Mouse (Mus musculus) hindbrain, postnatal 0 days (tissue): ENCODE data around the gene Zic2. TPM values are rescaled to one million over a fixed set of nuclear protein-coding genes. Genes with fewer than 3 reads are reported as not detected.

Experiments used
- ATAC-seq: fragments of 200-750 bp; cut with Nextera tagmentation; 2 replicates; pipeline ENCODE4 v1.8.0; 2017; ENCODE audit warnings: mild to moderate bottlenecking, moderate TSS enrichment, moderate library complexity
- DNase-seq: peaks from one replicate; pipeline ENCODE4 v3.0.0-alpha.2; 2015; ENCODE audit warnings: low spot score
- H3K27ac ChIP-seq: fragments of 300-500 bp; sonication (generic); 2 replicates; pipeline ENCODE4 v1.5.1; 2014; ENCODE audit warnings: mild to moderate bottlenecking
- H3K27me3 ChIP-seq: fragments of 300-500 bp; sonication (generic); 2 replicates; pipeline ENCODE4 v1.6.1; 2014; ENCODE audit warnings: low read length, mixed read lengths; ENCODE audit not compliant: insufficient read depth
- H3K36me3 ChIP-seq: fragments of 300-500 bp; sonication (generic); 2 replicates; pipeline ENCODE4 v1.6.1; 2014; ENCODE audit warnings: low read length, mixed read lengths; ENCODE audit not compliant: insufficient read depth
- H3K4me1 ChIP-seq: fragments of 300-500 bp; sonication (generic); 2 replicates; pipeline ENCODE4 v1.6.1; 2014; ENCODE audit warnings: antibody characterized with exemption, low read length, mixed read lengths; ENCODE audit not compliant: insufficient read depth
- H3K4me2 ChIP-seq: fragments of 300-500 bp; sonication (generic); 2 replicates; pipeline ENCODE4 v1.6.1; 2014; ENCODE audit warnings: low read depth, mild to moderate bottlenecking, low read length, moderate library complexity, mixed read lengths
- H3K4me3 ChIP-seq: fragments of 300-500 bp; sonication (generic); 2 replicates; pipeline ENCODE4 v1.5.1; 2014; ENCODE audit warnings: low read length
- H3K9ac ChIP-seq: fragments of 300-500 bp; sonication (generic); replicated peaks from 2 replicates; pipeline ENCODE4 v1.6.1; 2014; ENCODE audit warnings: mild to moderate bottlenecking, low read length, moderate library complexity, mixed read lengths
- H3K9me3 ChIP-seq: fragments of 300-500 bp; sonication (generic); 2 replicates; pipeline ENCODE4 v1.6.1; 2016; ENCODE audit warnings: low read length, mixed read lengths
- CTCF ChIP-seq: IDR thresholded peaks from 2 replicates; pipeline ENCODE4 v1.5.1; 2016; ENCODE audit warnings: antibody characterized with exemption, control low read depth, low read depth
- WGBS: fragments of 180-500 bp; shearing (Covaris S2); extraction: QIAGEN DNeasy Blood & Tissue Kit; methylation state at CpG from one replicate; pipeline ENCODE4 v1.1.7; 2014; 5-methylcytosine and 5-hydroxymethylcytosine counted together
- polyA plus RNA-seq: library from polyadenylated mRNA; unstranded; fragments of >200 nt; fragmentation: Nextera tagmentation; extraction: Ambion mirVana; gene quantifications from 2 replicates; pipeline ENCODE4 v1.2.1, GENCODE M21; 2015
- total RNA-seq: library from RNA; depleted of rRNA; stranded (reverse); fragments of >200 nt; gene quantifications from 2 replicates; pipeline ENCODE4 v1.2.3, GENCODE M21; 2014; rRNA removed

Zic2 gene
- total and polyA plus RNA-seq, 2 experiments from 2014 or later = 35.9 to 234 TPM

DNA sequence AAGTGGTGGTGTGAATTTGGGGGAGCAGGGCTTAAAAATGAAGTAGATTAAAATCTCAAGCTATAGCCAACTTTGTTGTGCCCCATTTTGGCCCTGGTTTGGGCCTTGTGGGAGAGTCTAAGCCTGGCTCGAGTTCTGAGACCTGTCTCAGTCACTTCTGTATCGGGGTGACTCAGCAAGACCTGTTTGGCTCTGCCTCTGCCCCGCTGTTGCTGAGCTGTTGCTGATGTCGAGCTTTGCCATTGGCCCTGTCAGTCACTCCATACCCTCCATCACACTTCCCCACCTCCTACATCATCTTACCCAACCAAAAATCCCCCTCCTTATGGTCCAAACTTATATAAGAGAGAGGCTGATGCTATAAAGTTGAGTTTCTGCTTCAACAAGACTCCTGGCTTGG is 53.2 kb downstream of the Zic2 start:
- H3K9ac ChIP-seq = no peak overlapping the region
- H3K27ac ChIP-seq = no peak overlapping the region
- DNase-seq (no peak), ATAC-seq (no peak)
- H3K36me3 ChIP-seq = no peaks in the 10 kb centered on the region
- H3K4me1 ChIP-seq = peaks cover under 1% of the 10 kb centered on the region
- WGBS = 89% methylated on average over 4 of the region's 4 CpGs
- no peak for TF ChIP-seq CTCF
- H3K27me3 ChIP-seq = no peaks in the 10 kb centered on the region
- H3K4me3 ChIP-seq = no peak overlapping the region
- peaks cover 4% of the 10 kb centered on the region; the same call in 1 of the 2 replicates for H3K9me3 ChIP-seq
- H3K4me2 ChIP-seq = no peak overlapping the region

Other genes starting within 250 kb of the Zic2 start
- gene Gm5089, start 24.3 kb upstream of the Zic2 start, total RNA-seq = 1.2 and 3.0 TPM in 2 replicates
- gene Gm5089, start 24.3 kb upstream of the Zic2 start, polyA plus RNA-seq = 0.56 and 0.82 TPM in 2 replicates
- 46.2 and 51.3 TPM in 2 replicates for gene Zic5, start 9.8 kb upstream of the Zic2 start, total RNA-seq
- 31.0 and 31.1 TPM in 2 replicates for gene Zic5, start 9.8 kb upstream of the Zic2 start, polyA plus RNA-seq
- 0.93 and 4.7 TPM in 2 replicates for gene Gm10837, start 15.2 kb downstream of the Zic2 start, total RNA-seq
- gene Gm10837, start 15.2 kb downstream of the Zic2 start, polyA plus RNA-seq = 1.2 and 1.4 TPM in 2 replicates
- 6.7 and 13.4 TPM in 2 replicates for gene Pcca, start 58.9 kb downstream of the Zic2 start, total RNA-seq
- 39.1 and 42.8 TPM in 2 replicates for gene Pcca, start 58.9 kb downstream of the Zic2 start, polyA plus RNA-seq